Mouse (Mus musculus): ENCODE measurements at regions not wholly inside any gene's neighbourhood (a gene's known extent, or its start where the extent isn't known, plus 50 kb on each side); places are given as distances from the start of the nearest gene placed in this dataset.

- TF ChIP-seq CTCF (conservative IDR thresholded peaks at IDR 0.05; ENCODE audit: low read length) (no peak), NANOG (IDR thresholded peaks at IDR 0.05; ENCODE audit: borderline replicate concordance, low read length) (no peak), POU5F1 (IDR thresholded peaks at IDR 0.05; ENCODE audit: borderline replicate concordance, low read length) (no peak)
Observed at GRCm38 (mm10) chr1:186019511-186019910, 97.6 kb downstream of the Lyplal1 start.
